Mouse (Mus musculus) lung, postnatal 10 days (tissue): Measurements from ENCODE around the gene Hist3h2ba.
A peak's percentile ranks its signal among the peaks of the same experiment; 100 is the strongest.

ENCODE experiments used
- DNase-seq: peaks from one replicate; pipeline ENCODE4 v3.0.0; 2021

Hist3h2ba gene

DNA sequence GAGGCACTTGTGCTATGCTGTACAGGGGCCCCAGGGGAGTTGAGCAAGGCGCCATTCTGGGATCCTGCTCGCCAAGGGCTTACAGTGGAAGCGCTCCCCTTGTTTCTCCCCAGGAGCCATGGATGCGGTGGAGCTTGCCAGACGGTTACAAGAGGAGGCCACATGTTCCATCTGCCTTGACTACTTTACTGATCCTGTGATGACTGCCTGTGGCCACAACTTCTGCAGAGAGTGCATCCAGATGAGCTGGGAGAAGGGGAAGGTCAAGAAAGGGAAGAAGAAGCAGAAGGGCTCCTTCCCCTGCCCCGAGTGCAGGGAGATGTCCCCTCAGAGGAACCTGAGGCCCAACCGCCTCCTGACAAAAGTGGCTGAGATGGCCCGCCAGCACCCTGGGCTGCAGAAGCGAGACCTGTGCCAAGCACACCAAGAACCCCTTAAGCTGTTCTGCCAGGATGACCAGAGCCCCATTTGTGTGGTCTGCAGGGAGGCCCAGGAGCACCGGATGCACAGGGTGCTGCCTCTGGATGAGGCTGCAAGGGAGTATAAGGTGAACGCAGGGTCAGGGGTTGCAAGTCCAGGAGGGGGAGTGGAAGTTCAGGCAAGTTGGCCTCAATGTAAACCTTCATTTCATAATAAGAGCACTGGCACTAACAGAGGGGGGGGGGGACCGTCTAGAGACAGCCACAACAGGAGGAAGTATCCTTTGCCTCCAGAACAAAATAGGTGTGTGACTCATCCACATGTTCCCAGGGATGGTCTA lies 16.5 kb downstream of the Hist3h2ba start:
- no peak for DNase-seq

DNA sequence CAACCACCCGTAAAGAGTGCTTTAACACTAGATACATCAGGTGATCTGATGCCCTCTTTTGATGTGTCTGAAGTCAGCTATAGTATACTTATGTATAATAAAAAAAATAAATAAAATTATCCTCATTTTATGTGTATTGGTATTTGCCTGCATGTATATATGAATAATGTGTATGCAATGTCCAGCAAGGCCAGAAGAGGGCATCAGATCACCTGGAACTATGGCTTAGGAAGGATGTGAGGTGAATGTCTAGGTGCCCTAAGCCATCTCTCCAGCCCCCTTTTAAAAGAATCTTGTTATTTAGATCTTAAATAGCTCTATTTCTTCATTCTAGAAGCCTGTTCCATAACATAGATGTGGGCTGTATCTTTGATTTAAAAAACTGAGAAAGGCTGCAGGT lies 18.6 kb downstream of the Hist3h2ba start:
- peak; percentile 57 for DNase-seq

DNA sequence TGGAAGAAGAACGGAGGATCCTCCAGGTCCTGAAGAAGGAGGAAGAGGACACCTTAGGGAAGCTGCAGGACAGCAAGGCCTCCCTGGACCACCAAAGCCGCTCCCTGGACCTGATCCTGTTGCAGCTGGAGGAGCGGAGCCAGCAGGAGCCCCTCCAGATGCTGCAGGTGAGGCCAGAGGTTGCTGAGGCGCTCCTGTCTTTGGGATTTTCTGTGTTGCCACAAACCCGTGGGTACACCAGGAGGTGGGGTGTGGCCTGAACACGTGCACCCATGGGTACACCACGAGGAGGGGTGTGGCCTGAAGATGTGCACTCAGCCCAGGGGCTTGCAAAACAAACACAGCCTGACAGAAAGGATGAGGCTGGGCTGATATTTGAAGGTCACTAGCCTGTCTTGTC lies 19.8 kb downstream of the Hist3h2ba start:
- no peak for DNase-seq

DNA sequence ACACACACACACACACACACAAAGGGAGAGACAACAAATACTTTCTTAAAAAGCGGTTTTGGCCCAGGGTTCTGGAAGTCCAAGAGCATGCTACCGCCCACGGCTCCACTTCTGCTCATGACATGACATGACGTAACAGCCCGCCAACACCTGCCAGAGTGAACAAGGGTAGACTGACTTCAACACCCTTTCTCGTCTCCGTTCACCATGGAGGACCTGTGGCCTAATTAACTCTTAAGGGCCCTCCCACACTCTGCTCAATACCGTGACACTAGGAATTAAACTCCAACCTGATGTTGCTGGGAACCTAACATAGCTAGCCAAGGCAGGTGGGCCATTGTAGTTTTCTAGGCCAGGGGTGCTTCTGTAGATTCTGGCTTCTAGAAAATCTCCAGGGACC lies 20.3 kb downstream of the Hist3h2ba start:
- DNase-seq, result no peak

DNA sequence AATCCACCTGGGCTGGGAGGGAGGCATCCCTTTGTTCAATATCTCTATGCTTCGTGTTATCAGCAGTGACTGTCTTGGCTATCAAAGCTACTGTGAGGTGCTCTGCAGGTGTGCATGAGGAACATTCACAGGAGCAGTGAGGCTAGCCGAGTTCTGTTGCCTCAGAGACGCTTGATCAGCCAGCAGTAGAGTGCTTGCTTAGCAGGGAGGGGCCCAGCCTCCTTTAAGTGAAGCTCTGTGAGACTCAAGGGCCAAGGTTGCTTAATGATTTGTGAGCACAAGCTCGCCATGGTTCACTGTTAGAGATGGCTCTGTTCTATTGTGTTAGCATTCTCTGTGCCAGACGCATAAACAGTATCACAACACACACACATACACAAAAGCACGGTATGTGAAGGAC lies 20.9 kb downstream of the Hist3h2ba start:
- DNase-seq, result peak; percentile 70

DNA sequence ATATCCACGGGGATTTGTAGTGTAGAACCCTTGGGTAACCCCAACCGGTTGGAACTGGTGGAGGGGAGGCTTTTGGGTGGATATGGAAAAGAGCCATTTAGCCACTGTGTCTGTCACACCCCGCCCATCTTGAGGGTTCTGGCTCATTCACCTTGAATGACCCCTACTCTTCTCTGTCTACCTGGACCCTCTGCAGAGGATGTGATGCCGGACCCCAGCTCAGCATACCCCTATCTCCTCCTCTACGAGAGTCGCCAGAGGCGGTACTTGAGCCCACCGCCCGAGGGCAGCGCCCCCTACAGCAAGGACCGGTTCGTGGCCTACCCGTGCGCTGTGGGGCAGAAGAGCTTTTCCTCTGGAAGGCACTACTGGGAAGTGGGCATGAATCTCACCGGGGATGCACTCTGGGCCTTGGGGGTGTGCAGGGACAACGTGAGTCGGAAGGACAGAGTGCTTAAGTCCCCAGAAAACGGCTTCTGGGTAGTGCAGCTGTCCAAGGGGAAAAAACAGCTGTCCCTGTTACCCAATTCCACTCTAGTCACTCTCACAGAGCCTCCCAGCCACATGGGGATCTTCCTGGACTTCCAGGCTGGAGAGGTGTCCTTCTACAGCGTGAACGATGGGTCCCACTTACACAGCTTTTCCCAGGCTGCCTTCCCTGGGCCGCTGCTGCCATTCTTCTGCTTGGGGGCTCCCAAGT lies 22.3 kb downstream of the Hist3h2ba start:
- no peak for DNase-seq

DNA sequence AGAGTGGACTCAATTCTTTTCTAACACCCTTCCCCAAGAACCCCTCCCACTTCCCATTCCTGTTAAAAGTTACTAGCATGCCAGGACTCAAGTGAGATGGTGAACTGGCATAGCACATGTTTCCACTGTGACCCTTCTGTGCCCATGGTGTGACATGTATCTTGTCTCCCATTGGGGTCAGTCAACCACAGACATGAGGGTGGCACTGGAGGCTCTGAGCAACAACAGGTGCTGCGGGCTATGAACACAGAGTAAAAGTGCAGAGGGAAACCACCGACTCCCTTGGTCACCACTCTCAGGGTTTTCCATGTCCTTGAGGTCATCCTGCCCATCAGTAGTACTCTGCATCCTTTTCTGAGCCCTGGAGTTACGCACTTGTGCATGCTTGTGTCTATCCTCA lies 23.1 kb downstream of the Hist3h2ba start:
- DNase-seq, result no peak

DNA sequence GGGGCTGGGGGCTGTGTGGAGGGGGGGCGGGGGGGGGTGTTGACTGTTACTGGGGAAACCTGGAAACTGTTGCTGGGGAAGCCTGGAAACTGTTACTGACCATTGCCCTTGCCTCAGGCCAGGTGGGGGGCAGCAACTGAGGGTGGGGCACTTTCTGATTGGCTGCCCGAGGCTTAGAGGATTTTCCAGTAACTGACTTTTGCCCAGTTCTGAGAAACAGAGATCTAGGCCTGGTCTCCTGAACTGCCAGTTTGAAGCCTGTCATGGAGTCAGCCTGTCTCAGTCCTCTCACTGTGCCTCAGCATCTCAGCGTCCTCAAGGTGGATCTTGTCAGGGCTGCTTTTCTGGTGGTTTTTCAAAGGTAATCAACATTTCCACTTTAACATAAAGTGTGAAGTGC lies 25.7 kb downstream of the Hist3h2ba start:
- DNase-seq, result no peak

DNA sequence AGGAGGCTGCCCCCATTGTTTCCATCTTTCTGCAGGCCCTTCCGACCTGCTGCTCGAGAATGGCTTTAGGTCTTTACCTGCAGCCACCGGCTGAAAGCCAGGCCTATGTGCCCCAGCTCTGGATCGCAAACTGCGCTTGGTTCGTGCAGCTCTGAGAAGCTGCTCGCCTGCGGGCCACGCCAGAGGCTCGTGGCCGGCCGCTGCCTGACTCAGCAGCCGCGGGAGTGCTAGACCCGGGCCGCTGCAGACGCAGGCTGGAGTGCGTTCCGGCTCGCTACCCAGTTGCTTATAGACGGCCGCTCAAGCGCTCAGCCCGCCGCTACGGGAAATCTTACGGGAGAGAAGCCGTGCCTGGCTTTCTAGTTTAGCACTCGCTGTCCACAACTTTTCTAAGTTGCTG lies 28.4 kb downstream of the Hist3h2ba start:
- DNase-seq, result no peak

DNA sequence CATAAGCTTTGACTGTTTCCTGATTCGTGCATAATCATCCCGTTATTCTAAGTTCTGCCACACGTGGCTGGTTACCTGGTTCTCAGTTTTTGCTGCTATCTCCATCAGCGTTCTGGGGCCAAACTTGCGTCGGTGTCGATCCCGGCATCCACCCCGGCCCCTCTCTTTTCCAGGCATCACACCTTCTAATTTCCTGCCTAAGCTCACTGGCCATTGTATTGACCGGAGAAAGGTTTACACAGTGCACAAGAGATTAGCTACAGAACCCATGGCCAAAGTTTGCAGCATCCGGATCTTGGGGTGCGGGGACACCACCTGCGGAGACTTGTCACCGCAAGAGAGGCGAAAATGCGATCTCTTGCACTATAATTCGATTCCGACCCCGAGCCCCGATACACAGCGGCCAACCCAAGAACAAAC lies 28.9 kb downstream of the Hist3h2ba start:
- no peak for DNase-seq

DNA sequence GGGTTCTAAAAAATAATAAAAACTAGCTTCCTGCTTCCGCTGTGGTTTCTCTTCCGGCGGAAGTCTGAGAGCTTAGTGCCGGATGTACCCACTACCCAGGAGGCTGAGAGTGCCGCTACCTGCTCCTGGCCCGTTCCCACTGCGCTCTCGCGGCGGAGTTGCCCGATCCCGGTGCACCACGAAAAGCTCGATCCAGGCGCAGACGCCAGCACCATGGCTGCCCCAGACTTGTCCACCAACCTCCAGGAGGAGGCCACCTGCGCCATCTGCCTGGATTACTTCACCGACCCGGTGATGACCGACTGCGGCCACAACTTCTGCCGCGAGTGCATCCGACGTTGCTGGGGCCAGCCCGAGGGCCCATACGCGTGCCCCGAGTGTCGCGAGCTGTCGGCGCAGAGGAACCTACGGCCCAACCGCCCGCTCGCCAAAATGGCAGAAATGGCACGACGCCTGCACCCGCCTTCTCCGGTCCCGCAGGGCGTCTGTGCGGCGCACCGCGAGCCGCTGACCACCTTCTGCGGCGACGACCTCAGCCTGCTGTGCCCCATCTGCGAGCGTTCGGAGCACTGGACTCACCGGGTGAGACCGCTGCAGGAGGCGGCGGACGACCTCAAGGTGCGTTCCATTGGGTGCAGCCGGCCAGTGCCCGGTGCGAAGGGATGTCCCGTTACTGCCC lies 29.4 kb downstream of the Hist3h2ba start, which contains the start of gene Trim11:
Trim11 (plus strand) TSS at position 67 of the 679 bp plus-strand sequence.
- peak; percentile 55 for DNase-seq

DNA sequence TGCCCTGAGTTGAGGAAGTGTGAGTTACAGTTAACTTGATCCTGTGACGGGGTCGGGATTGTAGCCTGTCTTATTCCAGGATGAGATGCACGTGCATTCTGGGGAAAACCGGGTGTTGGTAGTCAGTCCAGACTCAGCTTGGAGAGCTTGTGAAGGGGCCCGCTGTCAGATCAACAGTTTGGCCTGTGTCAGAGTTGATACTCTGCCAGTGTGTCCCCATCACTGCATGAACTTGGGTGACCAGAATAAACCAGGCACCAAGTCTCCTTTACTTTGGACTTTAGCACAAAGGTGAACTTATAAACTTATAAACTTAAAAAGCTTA lies 29.9 kb downstream of the Hist3h2ba start:
- DNase-seq, result no peak

DNA sequence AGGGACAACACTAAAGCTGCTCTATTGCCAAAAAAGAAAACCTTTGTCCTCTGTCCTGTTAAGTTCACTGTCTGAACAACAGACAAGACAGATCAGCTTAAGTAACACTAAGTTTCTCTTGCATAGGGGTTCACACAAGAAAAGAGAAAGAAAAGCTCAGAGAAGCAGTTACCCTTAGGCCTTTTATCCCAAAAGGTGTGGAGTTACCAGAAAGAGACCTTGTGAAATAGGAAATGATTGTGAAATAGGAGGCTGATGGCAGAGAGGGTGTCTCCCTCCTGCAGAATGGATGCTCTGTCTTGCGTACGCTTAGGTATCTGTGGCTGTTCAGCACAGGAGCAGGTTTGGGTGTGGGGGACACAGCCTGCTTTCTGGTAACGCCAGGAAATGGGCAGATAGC lies 30.5 kb downstream of the Hist3h2ba start:
- DNase-seq, result no peak

DNA sequence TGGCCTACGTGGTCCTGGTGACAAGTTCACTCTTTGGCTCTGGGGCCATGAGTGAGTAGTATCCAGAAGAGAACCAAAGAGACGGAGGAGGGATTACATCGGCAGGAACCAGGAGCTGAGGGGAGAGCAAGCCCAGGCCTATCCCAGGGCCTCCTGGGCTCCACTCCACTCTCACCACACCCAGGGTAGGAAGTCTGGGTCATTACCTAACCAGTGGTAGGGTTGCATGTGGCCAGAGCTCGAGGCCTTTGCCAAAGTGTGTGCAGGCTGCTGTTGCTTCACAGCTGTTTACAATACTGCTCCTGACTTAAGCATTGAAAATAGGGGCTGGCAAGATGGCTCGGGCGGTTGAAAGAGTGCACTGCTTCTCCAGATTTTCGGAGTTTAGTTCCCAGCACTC lies 30.9 kb downstream of the Hist3h2ba start:
- peak; percentile 46 for DNase-seq

DNA sequence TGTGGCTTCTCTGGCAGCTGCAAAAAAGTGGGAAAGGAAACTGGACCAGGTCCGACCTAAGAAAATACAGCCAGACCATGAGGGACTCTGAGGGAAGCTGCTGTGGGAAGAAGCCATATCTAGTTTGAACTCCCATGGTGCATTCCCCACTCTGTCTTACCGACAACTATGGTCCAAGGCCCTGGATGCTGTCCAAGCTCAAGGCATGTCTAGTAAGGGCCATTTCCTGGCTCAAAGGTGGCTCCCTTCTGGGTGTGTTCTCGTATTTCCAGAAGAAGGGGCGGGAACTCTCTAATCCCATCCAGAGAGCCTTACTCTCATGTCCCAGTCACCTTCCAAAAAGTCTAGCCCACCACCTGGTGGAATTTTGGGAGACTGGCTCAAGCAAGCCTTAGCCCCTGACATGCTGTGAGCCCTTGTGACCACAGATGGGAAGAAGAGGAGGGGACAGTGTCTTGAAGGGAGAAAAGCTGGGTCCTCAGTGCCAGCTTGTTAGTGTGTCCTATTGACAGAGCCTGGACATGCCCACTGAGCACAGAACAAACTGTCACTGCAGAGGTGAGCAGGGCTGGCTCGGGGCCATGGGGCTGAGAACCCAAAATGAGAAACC lies 31.8 kb downstream of the Hist3h2ba start:
- no peak for DNase-seq

DNA sequence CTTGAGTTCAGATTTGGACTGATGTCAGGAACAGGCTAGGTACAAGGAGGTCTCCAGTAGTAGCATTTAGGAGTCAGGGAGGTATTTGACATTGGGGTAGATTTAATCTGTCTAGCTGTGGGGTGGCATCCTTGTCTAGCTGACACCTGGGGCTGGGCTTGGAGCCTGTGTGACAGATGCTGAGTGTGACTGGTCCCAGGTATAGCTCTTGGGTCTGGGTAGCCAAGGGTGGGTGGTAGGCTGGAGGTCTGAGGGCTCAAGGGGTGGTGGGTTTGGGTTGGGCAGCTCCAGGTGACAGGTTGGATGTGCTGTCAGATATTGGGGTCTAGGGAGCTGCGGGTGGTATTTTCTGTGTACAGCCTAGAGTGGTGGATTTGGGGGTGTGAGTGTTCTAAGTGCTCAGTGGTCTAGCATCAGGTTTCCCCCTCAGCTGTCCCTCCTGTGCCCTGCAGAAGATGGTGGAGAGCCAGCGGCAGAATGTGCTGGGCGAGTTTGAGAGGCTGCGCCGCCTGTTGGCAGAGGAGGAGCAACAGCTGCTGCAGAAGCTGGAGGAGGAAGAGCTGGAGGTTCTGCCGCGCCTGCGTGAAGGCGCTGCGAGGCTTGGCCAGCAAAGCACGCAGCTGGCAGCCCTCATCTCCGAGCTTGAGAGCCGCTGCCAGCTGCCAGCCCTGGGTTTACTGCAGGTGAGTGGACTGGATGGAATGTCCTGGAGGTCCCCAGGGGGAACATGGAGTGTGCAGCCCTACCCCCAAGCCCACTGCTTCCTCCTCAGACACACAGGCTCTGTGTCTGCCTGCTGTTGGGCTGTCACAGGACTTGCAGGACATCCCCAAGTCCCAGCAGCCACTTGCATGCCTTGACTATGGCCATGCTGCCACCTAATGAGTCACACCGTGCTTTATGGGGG lies 33.1 kb downstream of the Hist3h2ba start:
- DNase-seq, result peak; percentile 80

DNA sequence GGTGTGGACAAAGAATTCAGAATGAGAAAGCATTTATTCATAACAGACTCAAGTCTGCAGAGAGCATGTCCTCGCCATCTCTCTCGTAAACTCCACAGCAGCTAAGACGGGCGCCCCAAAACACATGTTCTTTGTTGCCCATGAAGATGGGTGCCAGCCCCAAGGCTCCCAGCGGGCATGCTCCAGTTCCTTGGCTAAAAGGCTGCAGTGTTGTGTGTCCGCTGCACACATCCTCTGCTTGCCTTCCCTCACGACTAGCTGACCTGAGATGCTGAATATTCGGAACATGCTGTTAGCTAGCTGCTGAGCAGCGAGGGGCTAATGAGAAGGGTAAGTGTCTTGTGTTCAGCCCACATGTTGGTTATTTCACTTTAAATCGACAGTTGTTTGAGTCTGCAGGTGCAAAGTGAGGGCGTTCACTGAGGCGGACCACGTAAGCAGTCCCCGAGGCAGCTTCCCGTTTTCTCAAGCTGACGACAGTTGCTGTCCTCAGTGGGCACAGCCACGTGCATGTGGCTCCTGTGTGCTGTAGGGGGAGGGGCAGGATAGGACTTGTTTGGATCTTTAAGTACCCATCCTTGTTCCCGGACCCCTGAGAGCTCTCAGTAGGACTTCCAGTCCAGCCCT lies 33.9 kb downstream of the Hist3h2ba start:
- no peak for DNase-seq

DNA sequence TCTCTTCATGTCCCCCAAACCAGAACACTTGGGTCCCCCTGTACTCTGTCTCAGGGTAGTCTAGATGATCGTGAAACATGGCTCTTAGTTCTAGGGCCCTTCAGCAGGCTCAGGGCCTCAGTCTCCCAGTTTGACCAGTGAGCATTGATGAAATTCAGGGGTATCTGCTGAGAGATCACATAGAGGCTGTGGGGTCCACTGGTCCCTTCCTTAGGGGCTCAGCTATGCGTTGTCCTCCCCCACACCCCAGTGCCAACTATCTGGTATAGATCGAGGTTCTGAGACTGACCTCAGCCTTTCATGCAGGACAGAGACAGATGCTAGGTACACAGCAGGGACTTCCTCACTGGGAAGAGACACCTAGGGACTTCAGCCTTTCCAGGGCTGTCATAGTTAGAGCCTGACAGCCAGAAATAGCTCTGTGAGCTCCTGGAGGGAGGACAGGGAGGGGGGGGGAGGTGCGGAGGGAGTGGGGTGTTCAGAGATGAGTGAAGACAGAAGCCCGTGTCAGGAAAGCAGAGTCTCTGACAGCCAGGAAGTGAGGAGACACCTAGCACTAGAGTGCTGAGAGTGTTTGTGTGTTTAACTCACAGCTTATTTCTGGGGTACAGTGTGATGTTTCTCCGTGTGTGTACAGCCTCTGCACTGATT lies 35.1 kb downstream of the Hist3h2ba start:
- no peak for DNase-seq

DNA sequence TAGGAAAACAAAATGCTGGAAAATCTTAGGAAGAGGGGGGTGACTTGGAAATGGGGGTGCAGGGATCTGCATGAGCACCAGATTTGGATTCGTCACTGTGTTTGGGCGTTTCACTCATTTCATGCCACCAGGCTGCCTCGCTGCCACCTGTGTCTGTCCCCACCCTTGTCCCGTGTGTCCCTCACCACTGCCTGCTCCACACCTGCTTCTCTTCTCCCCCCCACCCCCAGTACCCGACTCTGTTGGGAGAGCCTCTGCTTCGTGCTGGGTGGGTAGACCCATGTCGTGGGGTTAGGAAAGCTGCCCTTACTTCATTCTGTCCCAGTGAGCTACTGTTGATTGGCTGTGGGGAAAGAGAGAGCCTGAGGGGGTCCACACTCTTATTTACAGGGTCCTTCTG lies 35.9 kb downstream of the Hist3h2ba start:
- no peak for DNase-seq

DNA sequence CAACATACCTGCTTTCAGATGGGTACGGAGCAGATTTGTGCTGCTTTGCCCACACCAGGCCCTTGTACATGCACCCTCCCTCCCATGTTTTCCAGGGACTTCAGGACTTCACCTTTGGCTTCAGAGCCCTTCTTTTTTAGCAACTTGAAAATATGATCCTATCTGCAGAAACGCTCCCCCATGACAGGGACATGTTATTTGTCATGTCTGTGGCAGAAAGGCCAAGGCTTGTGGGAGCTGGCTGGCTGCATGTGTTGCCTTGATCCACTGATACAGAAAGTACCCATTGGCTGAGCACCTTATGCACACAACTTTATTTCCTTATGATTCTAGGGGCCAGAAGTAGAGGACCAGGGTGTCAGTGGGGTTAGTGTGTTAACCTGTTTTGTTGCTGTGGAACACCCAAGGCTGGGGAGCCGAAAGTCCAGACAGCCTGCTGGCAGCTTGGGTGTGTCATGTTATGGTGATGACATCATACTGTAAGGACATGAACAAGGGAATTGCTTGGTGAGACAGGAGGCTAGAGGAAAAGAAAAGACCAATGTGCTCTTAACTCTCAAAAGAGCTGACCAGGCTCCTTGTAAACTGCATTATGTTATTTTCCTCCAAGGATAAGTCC lies 36.7 kb downstream of the Hist3h2ba start:
- DNase-seq, result no peak

DNA sequence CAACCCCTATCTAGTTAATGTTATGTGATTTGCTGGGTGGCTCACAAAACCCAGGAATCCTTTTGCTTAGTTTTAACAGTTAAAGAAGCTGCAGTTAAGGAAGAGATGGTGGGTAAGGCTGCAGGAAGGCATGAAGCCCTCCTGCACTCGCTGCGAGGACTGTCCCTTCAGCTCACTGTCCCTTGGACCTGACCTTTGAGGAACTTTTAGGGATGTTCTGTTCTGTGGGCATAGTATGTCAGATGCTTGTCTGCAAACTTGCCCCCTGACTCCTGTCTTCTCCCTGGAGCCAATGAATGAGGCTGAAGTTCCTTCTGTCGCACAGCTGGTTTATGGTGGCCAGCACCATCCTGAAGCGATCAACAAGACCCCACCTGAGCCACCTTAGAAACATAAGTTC lies 40.4 kb downstream of the Hist3h2ba start:
- DNase-seq, result no peak
